Mouse (Mus musculus) gastrocnemius, adult 18-20 months (tissue): Measurements from ENCODE around the gene Olfr1051. TPM values are rescaled to one million over a fixed set of nuclear protein-coding genes. Genes with fewer than 3 reads are reported as not detected.
"Not testable (repeated sequence)": the region's sequence is repeated elsewhere in the genome, so short reads cannot be mapped to it uniquely, and the experiment has no call there.

Experiments
- DNase-seq: peaks from one replicate; pipeline ENCODE4 v3.0.0; 2021; ENCODE audit warnings: low spot score
- long read RNA-seq, 2 experiments: library from polyadenylated mRNA; stranded (forward); transcript quantifications; one replicate each; pipeline ENCODE4 v2.0.0; 2021
- total RNA-seq, 2 experiments: library from RNA; stranded (reverse); gene quantifications; 2 replicates each; pipeline ENCODE4 v1.2.3; 2021

Gene Olfr1051
- not detected for total RNA-seq
- long read RNA-seq, experiment 1: 0 reads
- long read RNA-seq, experiment 2: 0 reads

DNA sequence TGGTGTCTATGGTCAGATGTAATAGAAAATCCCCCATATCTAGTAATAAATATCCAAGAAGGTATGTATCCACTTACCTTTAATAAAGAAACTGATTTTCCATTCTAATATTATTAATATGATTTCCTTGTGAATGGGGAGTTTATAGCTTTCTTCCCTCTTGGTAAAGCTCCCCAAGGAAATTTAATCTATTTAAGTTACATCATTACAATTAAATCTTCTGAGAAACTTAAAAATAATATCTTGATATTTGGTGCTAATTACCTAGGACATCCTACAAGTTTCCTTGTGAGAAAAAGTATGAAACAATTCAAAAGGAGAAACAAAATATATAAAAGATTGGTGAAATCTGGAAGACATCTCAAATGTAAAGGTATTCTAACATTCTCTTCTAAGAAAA lies at the start of gene Olfr1051:
Gene Olfr1051 (minus strand): TSS at position 101 of the 400 bp plus-strand sequence.
- DNase-seq: not testable (repeated sequence)

DNA sequence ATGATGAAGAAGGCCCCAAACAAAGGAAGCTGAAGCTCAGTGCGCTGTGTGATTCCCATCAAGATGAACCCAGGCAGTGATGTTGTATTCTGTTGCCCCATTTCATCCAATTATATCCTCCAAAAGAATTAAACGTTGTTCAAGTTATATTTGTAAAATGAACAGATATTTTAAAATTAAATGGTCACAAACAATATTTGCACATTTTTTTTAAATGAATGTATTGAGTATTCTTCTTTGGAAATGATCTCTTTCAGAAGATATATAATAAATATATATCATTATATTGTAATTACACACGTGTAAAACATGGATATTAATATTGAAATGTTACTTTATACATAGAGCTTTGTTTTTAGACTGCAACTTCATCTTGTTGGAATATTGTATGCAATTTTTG lies 36.3 kb upstream of the Olfr1051 start, which contains the start of gene Olfr1053:
Gene Olfr1053 (minus strand): TSS at position 101 of the 400 bp plus-strand sequence.
- DNase-seq: no peak

DNA sequence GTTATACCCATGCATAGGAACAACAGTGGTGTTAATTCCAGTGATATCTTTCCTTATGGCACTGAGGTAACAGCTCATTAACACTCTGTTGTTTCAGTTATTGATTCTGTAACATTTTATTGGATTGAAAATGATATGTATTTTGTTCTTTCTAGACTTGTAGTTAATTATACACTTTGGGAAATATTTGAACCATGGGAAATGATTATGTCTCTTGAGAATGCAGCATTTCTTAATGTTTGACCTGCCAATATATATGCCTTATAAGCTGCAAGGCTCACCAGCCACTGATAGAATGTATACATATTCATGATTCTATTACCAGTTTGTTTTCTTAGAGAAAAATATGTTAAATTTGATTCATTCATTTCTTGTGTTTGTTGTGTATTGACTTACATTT lies 13.3 kb upstream of the Olfr1051 start, which contains the start of gene Olfr1052:
Gene Olfr1052 (plus strand): TSS at position 301 of the 400 bp plus-strand sequence.
- DNase-seq: no peak

DNA sequence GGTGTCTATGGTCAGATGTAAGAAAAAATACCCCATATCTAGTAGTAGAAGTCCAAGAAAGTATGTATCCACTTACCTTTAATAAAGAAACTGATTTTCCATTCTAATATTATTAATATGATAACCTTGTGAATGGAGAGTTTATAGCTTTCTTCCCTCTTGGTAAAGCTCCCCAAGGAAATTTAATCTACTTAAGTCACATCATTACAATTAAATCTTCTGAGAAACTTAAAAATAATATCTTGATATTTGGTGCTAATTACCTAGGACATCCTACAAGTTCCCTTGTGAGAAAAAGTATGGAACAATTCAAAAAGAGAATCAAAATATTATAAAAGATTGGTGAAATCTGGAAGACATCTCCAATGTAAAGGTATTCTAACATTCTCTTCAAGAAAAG lies 20.7 kb downstream of the Olfr1051 start, which contains the start of gene Olfr1049:
Gene Olfr1049 (minus strand): TSS at position 101 of the 400 bp plus-strand sequence.
- DNase-seq: not testable (repeated sequence)

DNA sequence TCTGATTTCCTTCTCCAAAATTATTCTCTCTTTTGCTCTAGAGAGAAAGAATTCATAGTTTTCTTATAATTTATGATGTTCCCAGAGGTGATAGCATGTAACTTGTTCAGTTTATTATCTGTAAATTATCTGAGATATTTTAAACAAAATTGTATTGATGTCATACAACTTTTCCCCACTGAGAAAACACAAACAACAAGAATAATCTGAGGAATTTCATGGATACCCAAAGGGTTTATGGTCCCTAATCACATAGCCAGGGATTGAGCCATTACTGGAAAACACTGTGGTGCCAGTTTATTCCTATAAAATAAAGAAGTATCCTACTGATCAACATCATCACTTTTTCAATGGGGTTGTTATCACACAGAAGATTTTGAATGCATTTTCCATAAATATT lies 38.7 kb downstream of the Olfr1051 start, which contains the start of gene Olfr1048:
Gene Olfr1048 (minus strand): TSS at position 101 of the 400 bp plus-strand sequence.
- no peak for DNase-seq

DNA sequence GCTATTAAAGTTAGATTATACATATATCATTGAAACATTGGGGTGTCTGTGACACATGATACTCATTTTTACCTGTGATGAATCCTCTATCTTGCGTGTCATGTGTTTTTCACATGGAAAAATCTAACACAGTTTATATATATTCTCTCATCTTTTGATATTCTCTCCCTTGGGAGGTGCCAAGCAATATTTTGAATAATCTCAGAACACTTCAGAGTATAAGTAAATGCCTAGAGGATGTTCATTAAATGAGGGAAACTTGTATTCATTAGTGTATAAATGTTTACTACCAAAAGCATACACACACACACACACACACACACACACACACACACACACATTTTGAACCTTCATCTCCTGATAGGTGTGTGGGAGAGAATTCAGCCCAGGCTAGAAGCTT lies 47.6 kb downstream of the Olfr1051 start, which contains the start of gene Olfr1047:
Gene Olfr1047 (minus strand): TSS at position 101 of the 400 bp plus-strand sequence.
- DNase-seq: no peak

Other genes starting within 250 kb of the Olfr1051 start
- not detected for gene Olfr1034, start 233.2 kb downstream of the Olfr1051 start, total RNA-seq
- gene Olfr1036, start 205.1 kb downstream of the Olfr1051 start, total RNA-seq: not detected
- not detected for gene Olfr1037, start 191.7 kb downstream of the Olfr1051 start, total RNA-seq
- not detected for gene Olfr1039, start 143.2 kb downstream of the Olfr1051 start, total RNA-seq
- not detected for gene Olfr1040, start 132.4 kb downstream of the Olfr1051 start, total RNA-seq
- gene Olfr1042, start 117.2 kb downstream of the Olfr1051 start, total RNA-seq: not detected
- not detected for gene Olfr1043, start 111.6 kb downstream of the Olfr1051 start, total RNA-seq
- gene Olfr1044, start 101.3 kb downstream of the Olfr1051 start, total RNA-seq: not detected
- not detected for gene Olfr52, start 93.4 kb downstream of the Olfr1051 start, total RNA-seq
- gene Olfr1045, start 76.1 kb downstream of the Olfr1051 start, total RNA-seq: not detected
- not detected for gene Olfr1046, start 59.8 kb downstream of the Olfr1051 start, total RNA-seq
- not detected for gene Olfr1047, start 47.7 kb downstream of the Olfr1051 start, total RNA-seq
- gene Olfr1048, start 38.8 kb downstream of the Olfr1051 start, total RNA-seq: not detected
- gene Olfr1049, start 20.8 kb downstream of the Olfr1051 start, total RNA-seq: not detected
- not detected for gene Olfr1052, start 13.4 kb upstream of the Olfr1051 start, total RNA-seq
- not detected for gene Olfr1053, start 36.2 kb upstream of the Olfr1051 start, total RNA-seq
- gene Olfr1054, start 56.3 kb upstream of the Olfr1051 start, total RNA-seq: not detected
- gene Olfr1055, start 71.2 kb upstream of the Olfr1051 start, total RNA-seq: not detected
- gene Olfr1056, start 83.4 kb upstream of the Olfr1051 start, total RNA-seq: not detected
- gene Olfr1057, start 99.3 kb upstream of the Olfr1051 start, total RNA-seq: not detected
- gene Olfr1058, start 109.5 kb upstream of the Olfr1051 start, total RNA-seq: not detected
- not detected for gene Olfr1061, start 135.0 kb upstream of the Olfr1051 start, total RNA-seq
- gene Olfr1062, start 147.7 kb upstream of the Olfr1051 start, total RNA-seq: not detected
- not detected for gene Olfr1065, start 171.5 kb upstream of the Olfr1051 start, total RNA-seq
- gene Olfr1066, start 177.2 kb upstream of the Olfr1051 start, total RNA-seq: not detected
- gene Olfr228, start 208.3 kb upstream of the Olfr1051 start, total RNA-seq: not detected
- gene Olfr1076, start 229.4 kb upstream of the Olfr1051 start, total RNA-seq: not detected